Mouse (Mus musculus): ENCODE measurements around the gene Pdhx. TPM values are rescaled to one million over a fixed set of nuclear protein-coding genes. Genes with fewer than 3 reads are reported as not detected.

The Pdhx gene
- polyA plus RNA-seq, 1 experiment from 2014 or later = 76.7 TPM

GRCm38 (mm10) chr2:103088099-103088498 lies 14.8 kb upstream of the Pdhx start:
- Histone ChIP-seq H3K36me3 (ENCODE audit: control insufficient read depth, insufficient read depth, low read length) (peaks cover 3% of the 10 kb centered on the region; the same call in 1 of the 2 replicates), H3K9ac (replicated peaks; ENCODE audit: low read depth, low read length) (no peak overlapping the region), H3K9me3 (ENCODE audit: control insufficient read depth, low read length) (no peaks in the 10 kb centered on the region), H3K27me3 (ENCODE audit: control insufficient read depth, insufficient read depth, low read length) (no peaks in the 10 kb centered on the region), H3K27ac (ENCODE audit: low read depth, low read length) (no peak overlapping the region), H3K4me1 (ENCODE audit: control insufficient read depth, insufficient read depth, low read length) (no peaks in the 10 kb centered on the region), H3K4me2 (ENCODE audit: low read depth, low read length) (no peak overlapping the region), H3K4me3 (ENCODE audit: low read depth, low read length) (no peak overlapping the region)
- WGBS = 96% methylated on average over 4 of the region's 4 CpGs
- no peak for ATAC-seq (ENCODE audit: low read depth)

GRCm38 (mm10) chr2:103086432-103086831 lies 13.1 kb upstream of the Pdhx start:
- Histone ChIP-seq H3K4me3 (ENCODE audit: low read depth, low read length) (no peak overlapping the region), H3K9me3 (ENCODE audit: control insufficient read depth, low read length) (no peaks in the 10 kb centered on the region), H3K27ac (ENCODE audit: low read depth, low read length) (no peak overlapping the region), H3K4me1 (ENCODE audit: control insufficient read depth, insufficient read depth, low read length) (no peaks in the 10 kb centered on the region), H3K9ac (replicated peaks; ENCODE audit: low read depth, low read length) (no peak overlapping the region), H3K27me3 (ENCODE audit: control insufficient read depth, insufficient read depth, low read length) (no peaks in the 10 kb centered on the region), H3K4me2 (ENCODE audit: low read depth, low read length) (no peak overlapping the region), H3K36me3 (ENCODE audit: control insufficient read depth, insufficient read depth, low read length) (peaks cover 3% of the 10 kb centered on the region; the same call in 1 of the 2 replicates)
- no peak for ATAC-seq (ENCODE audit: low read depth)
- 10% methylated on average over 1 of the region's 1 CpGs for WGBS

GRCm38 (mm10) chr2:103085633-103086032 lies 12.3 kb upstream of the Pdhx start:
- 72% methylated on average over 10 of the region's 10 CpGs for WGBS
- H3K9ac ChIP-seq (replicated peaks; ENCODE audit: low read depth, low read length) = no peak overlapping the region
- ATAC-seq (ENCODE audit: low read depth) = no peak

GRCm38 (mm10) chr2:103084451-103084850 lies 11.1 kb upstream of the Pdhx start:
- Histone ChIP-seq H3K27ac (ENCODE audit: low read depth, low read length) (no peak overlapping the region), H3K27me3 (ENCODE audit: control insufficient read depth, insufficient read depth, low read length) (no peaks in the 10 kb centered on the region), H3K4me1 (ENCODE audit: control insufficient read depth, insufficient read depth, low read length) (no peaks in the 10 kb centered on the region), H3K4me2 (ENCODE audit: low read depth, low read length) (no peak overlapping the region), H3K36me3 (ENCODE audit: control insufficient read depth, insufficient read depth, low read length) (no peaks in the 10 kb centered on the region), H3K9me3 (ENCODE audit: control insufficient read depth, low read length) (no peaks in the 10 kb centered on the region), H3K4me3 (ENCODE audit: low read depth, low read length) (no peak overlapping the region), H3K9ac (replicated peaks; ENCODE audit: low read depth, low read length) (no peak overlapping the region)
- ATAC-seq (ENCODE audit: low read depth) = no peak
- 55% methylated on average over 5 of the region's 5 CpGs for WGBS

More at GRCm38 (mm10) chr2:103085633-103086032, 12.3 kb upstream of the Pdhx start:
- Histone ChIP-seq H3K4me2 (ENCODE audit: low read depth, low read length) (no peak overlapping the region), H3K9me3 (ENCODE audit: control insufficient read depth, low read length) (no peaks in the 10 kb centered on the region), H3K27ac (ENCODE audit: low read depth, low read length) (no peak overlapping the region), H3K27me3 (ENCODE audit: control insufficient read depth, insufficient read depth, low read length) (no peaks in the 10 kb centered on the region), H3K36me3 (ENCODE audit: control insufficient read depth, insufficient read depth, low read length) (peaks cover 3% of the 10 kb centered on the region; the same call in 1 of the 2 replicates), H3K4me3 (ENCODE audit: low read depth, low read length) (no peak overlapping the region), H3K4me1 (ENCODE audit: control insufficient read depth, insufficient read depth, low read length) (no peaks in the 10 kb centered on the region)

GRCm38 (mm10) chr2:103082853-103083252 lies 9.5 kb upstream of the Pdhx start:
- no peaks in the 10 kb centered on the region for H3K4me1 ChIP-seq (ENCODE audit: control insufficient read depth, insufficient read depth, low read length)
- 81% methylated on average over 7 of the region's 7 CpGs for WGBS
- H3K4me3 ChIP-seq (ENCODE audit: low read depth, low read length) = no peak overlapping the region
- H3K27ac ChIP-seq (ENCODE audit: low read depth, low read length) = no peak overlapping the region
- no peak overlapping the region for H3K9ac ChIP-seq (replicated peaks; ENCODE audit: low read depth, low read length)
- no peaks in the 10 kb centered on the region for H3K27me3 ChIP-seq (ENCODE audit: control insufficient read depth, insufficient read depth, low read length)
- ATAC-seq (ENCODE audit: low read depth) = no peak
- no peaks in the 10 kb centered on the region for H3K9me3 ChIP-seq (ENCODE audit: control insufficient read depth, low read length)
- H3K36me3 ChIP-seq (ENCODE audit: control insufficient read depth, insufficient read depth, low read length) = no peaks in the 10 kb centered on the region
- H3K4me2 ChIP-seq (ENCODE audit: low read depth, low read length) = no peak overlapping the region

GRCm38 (mm10) chr2:103081706-103082105 lies 8.4 kb upstream of the Pdhx start:
- 86% methylated on average over 5 of the region's 5 CpGs for WGBS
- no peak for ATAC-seq (ENCODE audit: low read depth)
- Histone ChIP-seq H3K36me3 (ENCODE audit: control insufficient read depth, insufficient read depth, low read length) (no peaks in the 10 kb centered on the region), H3K4me3 (ENCODE audit: low read depth, low read length) (no peak overlapping the region), H3K9ac (replicated peaks; ENCODE audit: low read depth, low read length) (no peak overlapping the region), H3K9me3 (ENCODE audit: control insufficient read depth, low read length) (no peaks in the 10 kb centered on the region), H3K27ac (ENCODE audit: low read depth, low read length) (no peak overlapping the region), H3K27me3 (ENCODE audit: control insufficient read depth, insufficient read depth, low read length) (no peaks in the 10 kb centered on the region), H3K4me2 (ENCODE audit: low read depth, low read length) (no peak overlapping the region), H3K4me1 (ENCODE audit: control insufficient read depth, insufficient read depth, low read length) (no peaks in the 10 kb centered on the region)

- Histone ChIP-seq H3K27ac (ENCODE audit: low read depth, low read length) (no peak overlapping the region), H3K9me3 (ENCODE audit: control insufficient read depth, low read length) (no peaks in the 10 kb centered on the region), H3K4me1 (ENCODE audit: control insufficient read depth, insufficient read depth, low read length) (no peaks in the 10 kb centered on the region), H3K4me2 (ENCODE audit: low read depth, low read length) (no peak overlapping the region), H3K4me3 (ENCODE audit: low read depth, low read length) (no peak overlapping the region), H3K9ac (replicated peaks; ENCODE audit: low read depth, low read length) (no peak overlapping the region), H3K27me3 (ENCODE audit: control insufficient read depth, insufficient read depth, low read length) (no peaks in the 10 kb centered on the region), H3K36me3 (ENCODE audit: control insufficient read depth, insufficient read depth, low read length) (no peaks in the 10 kb centered on the region)
- no peak for ATAC-seq (ENCODE audit: low read depth)
- 72% methylated on average over 6 of the region's 6 CpGs for WGBS
Measured at GRCm38 (mm10) chr2:103081117-103081516, 7.8 kb upstream of the Pdhx start.

GRCm38 (mm10) chr2:103070586-103070985 lies 2.7 kb downstream of the Pdhx start:
- no peak overlapping the region for H3K4me2 ChIP-seq (ENCODE audit: low read depth, low read length)
- no peaks in the 10 kb centered on the region for H3K9me3 ChIP-seq (ENCODE audit: control insufficient read depth, low read length)
- peaks cover 16% of the 10 kb centered on the region for H3K4me1 ChIP-seq (ENCODE audit: control insufficient read depth, insufficient read depth, low read length)
- ATAC-seq (ENCODE audit: low read depth) = no peak
- H3K36me3 ChIP-seq (ENCODE audit: control insufficient read depth, insufficient read depth, low read length) = no peaks in the 10 kb centered on the region
- H3K27me3 ChIP-seq (ENCODE audit: control insufficient read depth, insufficient read depth, low read length) = no peaks in the 10 kb centered on the region
- no peak overlapping the region for H3K4me3 ChIP-seq (ENCODE audit: low read depth, low read length)
- H3K27ac ChIP-seq (ENCODE audit: low read depth, low read length) = no peak overlapping the region
- WGBS = 93% methylated on average over 3 of the region's 3 CpGs
- no peak overlapping the region for H3K9ac ChIP-seq (replicated peaks; ENCODE audit: low read depth, low read length)

- 95% methylated on average over 5 of the region's 5 CpGs for WGBS
- ATAC-seq (ENCODE audit: low read depth) = no peak
- Histone ChIP-seq H3K9me3 (ENCODE audit: control insufficient read depth, low read length) (no peaks in the 10 kb centered on the region), H3K4me3 (ENCODE audit: low read depth, low read length) (no peak overlapping the region), H3K27me3 (ENCODE audit: control insufficient read depth, insufficient read depth, low read length) (no peaks in the 10 kb centered on the region), H3K4me2 (ENCODE audit: low read depth, low read length) (no peak overlapping the region), H3K9ac (replicated peaks; ENCODE audit: low read depth, low read length) (no peak overlapping the region), H3K36me3 (ENCODE audit: control insufficient read depth, insufficient read depth, low read length) (no peaks in the 10 kb centered on the region), H3K4me1 (ENCODE audit: control insufficient read depth, insufficient read depth, low read length) (peaks cover 16% of the 10 kb centered on the region), H3K27ac (ENCODE audit: low read depth, low read length) (no peak overlapping the region)
Measured at GRCm38 (mm10) chr2:103069752-103070405, 3.4 kb downstream of the Pdhx start.

All from neural tube, embryonic 14.5 days (tissue).